In genomic region chr4:145239049-145239830, GRCm38 (mm10) we compare ENCODE assay signal across 8 mouse cellular contexts. TPM values are rescaled to one million over a fixed set of nuclear protein-coding genes. Genes with fewer than 3 reads are reported as not detected.
A peak's percentile ranks its signal among the peaks of the same experiment; 100 is the strongest.
DNase-seq lines count a peak whose midpoint lies in the region; ATAC-seq and TF ChIP-seq lines count a peak whose summit lies in the region.

No protein-coding gene starts in this region.

- no peak for TF ChIP-seq CTCF in hindbrain, postnatal 0 days (IDR thresholded peaks at IDR 0.05; ENCODE audit: low read depth)

- H3K4me2 ChIP-seq in hindbrain, postnatal 0 days (ENCODE audit: low read depth, low read length) = no peak overlapping the region
- H3K4me2 ChIP-seq in limb, embryonic 12.5 days = no peak overlapping the region
- H3K4me2 ChIP-seq in midbrain, embryonic 15.5 days = no peak overlapping the region

- DNase-seq in embryo, embryonic 11 days = peak; percentile 27
- DNase-seq in embryo, embryonic 9.5 days (ENCODE audit: extremely low spot score) = no peak
- peak; percentile 94 for DNase-seq in NIH3T3 (ENCODE audit: low read depth)
- peak; percentile 87 for DNase-seq in gastrocnemius, postnatal 14 days
- DNase-seq in hindbrain, postnatal 0 days (ENCODE audit: low spot score) = peak; percentile 79
- no peak for DNase-seq in yolk sac, embryonic 10.5 days (ENCODE audit: low spot score)

- H3K4me1 ChIP-seq in hindbrain, postnatal 0 days (ENCODE audit: insufficient read depth, low read length) = no peaks in the 10 kb centered on the region
- H3K4me1 ChIP-seq in limb, embryonic 12.5 days (replicated peaks) = peaks cover 17% of the 10 kb centered on the region
- no peaks in the 10 kb centered on the region for H3K4me1 ChIP-seq in midbrain, embryonic 15.5 days

- H3K9me3 ChIP-seq in hindbrain, postnatal 0 days (ENCODE audit: low read length) = no peaks in the 10 kb centered on the region
- H3K9me3 ChIP-seq in limb, embryonic 12.5 days = no peaks in the 10 kb centered on the region
- no peaks in the 10 kb centered on the region for H3K9me3 ChIP-seq in midbrain, embryonic 15.5 days

- intact Hi-C loops in gastrocnemius, postnatal 14 days (cut with DNase I; ENCODE audit: low total_unique reads) = no loop called here

- WGBS in hindbrain, postnatal 0 days = 19% methylated on average over 4 of the region's 4 CpGs
- WGBS in limb, embryonic 12.5 days = 24% methylated on average over 4 of the region's 4 CpGs
- WGBS in midbrain, embryonic 15.5 days = 51% methylated on average over 4 of the region's 4 CpGs

- peak; percentile 88 for ATAC-seq in hindbrain, postnatal 0 days
- peak; percentile 73; the same call in 1 of the 2 replicates for ATAC-seq in limb, embryonic 12.5 days (ENCODE audit: insufficient number of reproducible peaks, insufficient read depth, low FRiP score, low TSS enrichment, low read depth)
- ATAC-seq in midbrain, embryonic 15.5 days (replicated peaks) = peak; percentile 56; the same call in 1 of the 2 replicates

- H3K4me3 ChIP-seq in hindbrain, postnatal 0 days (ENCODE audit: low read length) = no peak overlapping the region
- no peak overlapping the region for H3K4me3 ChIP-seq in limb, embryonic 12.5 days (replicated peaks)
- no peak overlapping the region for H3K4me3 ChIP-seq in midbrain, embryonic 15.5 days

- no peaks in the 10 kb centered on the region for H3K27me3 ChIP-seq in hindbrain, postnatal 0 days (ENCODE audit: insufficient read depth, low read length)
- H3K27me3 ChIP-seq in limb, embryonic 12.5 days = no peaks in the 10 kb centered on the region
- H3K27me3 ChIP-seq in midbrain, embryonic 15.5 days (replicated peaks) = no peaks in the 10 kb centered on the region

- H3K27ac ChIP-seq in hindbrain, postnatal 0 days = no peak overlapping the region
- peak overlapping the region; percentile 57; the same call in 1 of the 2 replicates for H3K27ac ChIP-seq in limb, embryonic 12.5 days
- H3K27ac ChIP-seq in midbrain, embryonic 15.5 days = no peak overlapping the region

- no peaks in the 10 kb centered on the region for H3K36me3 ChIP-seq in hindbrain, postnatal 0 days (ENCODE audit: insufficient read depth, low read length)
- H3K36me3 ChIP-seq in limb, embryonic 12.5 days = no peaks in the 10 kb centered on the region
- H3K36me3 ChIP-seq in midbrain, embryonic 15.5 days (replicated peaks) = no peaks in the 10 kb centered on the region

- H3K9ac ChIP-seq in hindbrain, postnatal 0 days (replicated peaks; ENCODE audit: low read length) = no peak overlapping the region
- H3K9ac ChIP-seq in limb, embryonic 12.5 days (replicated peaks) = no peak overlapping the region
- H3K9ac ChIP-seq in midbrain, embryonic 15.5 days = no peak overlapping the region

RNA-seq across cellular contexts. Expression of gene Tnfrsf1b, which starts 7.4 kb away (rescaled TPM):
- total RNA-seq in gastrocnemius, postnatal 14 days (2021) = 1 to 10 TPM; 2.9 to 4.0 TPM
- 7.3 and 36.8 TPM in 2 replicates for total RNA-seq in hindbrain, postnatal 0 days (2014; rRNA removed)
- polyA plus RNA-seq in hindbrain, postnatal 0 days (2015; fragmentation: Nextera tagmentation; extraction: Ambion mirVana) = 2.5 and 2.9 TPM in 2 replicates
- polyA plus RNA-seq in limb, embryonic 12.5 days (2016; fragmentation: Nextera tagmentation; extraction: Ambion mirVana) = 2.1 and 2.5 TPM in 2 replicates
- 3.1 and 4.3 TPM in 2 replicates for polyA plus RNA-seq in midbrain, embryonic 15.5 days (2015; fragmentation: Nextera tagmentation; extraction: Ambion mirVana)

RNA-seq across cellular contexts. Expression of gene Vps13d, which starts 44.4 kb away (rescaled TPM):
- total RNA-seq in gastrocnemius, postnatal 14 days (2021) = 10 to 100 TPM; 22.7 to 25.9 TPM
- 32.8 and 35.3 TPM in 2 replicates for total RNA-seq in hindbrain, postnatal 0 days (2014; rRNA removed)
- polyA plus RNA-seq in hindbrain, postnatal 0 days (2015; fragmentation: Nextera tagmentation; extraction: Ambion mirVana) = 7.8 and 8.6 TPM in 2 replicates
- 10.1 and 11.6 TPM in 2 replicates for polyA plus RNA-seq in limb, embryonic 12.5 days (2016; fragmentation: Nextera tagmentation; extraction: Ambion mirVana)
- polyA plus RNA-seq in midbrain, embryonic 15.5 days (2015; fragmentation: Nextera tagmentation; extraction: Ambion mirVana) = 9.6 and 11.1 TPM in 2 replicates

Comparison
In these comparisons a context has a peak if more than half of its experiments do, and no peak if none do; other contexts are left out.
1. DNase-seq: peak in embryo, embryonic 11 days (single experiment), NIH3T3 (single experiment), gastrocnemius, postnatal 14 days (single experiment) and hindbrain, postnatal 0 days (single experiment); none in embryo, embryonic 9.5 days (single experiment) and yolk sac, embryonic 10.5 days (single experiment).
2. Peak in every context shown above with its lines, with median percentiles within 50 percentile points of each other: ATAC-seq.